Mouse (Mus musculus): ENCODE measurements around the gene Olfr328. TPM values are rescaled to one million over a fixed set of nuclear protein-coding genes. Genes with fewer than 3 reads are reported as not detected.
"Not testable (repeated sequence)": the region's sequence is repeated elsewhere in the genome, so short reads cannot be mapped to it uniquely, and the experiment has no call there.

Gene Olfr328
- under 1 TPM in 1 of 2 experiments, not detected in 1; 0.12 TPM for total RNA-seq (2021)

GRCm38 (mm10) chr11:58555536-58555935 lies at the start of gene Olfr328:
Gene Olfr328 (minus strand): TSS chr11:58555636.
- DNase-seq (ENCODE audit: extremely low spot score in 1 of 2, low spot score in 1 of 2), result no peak

GRCm38 (mm10) chr11:58605228-58605627 lies 49.8 kb upstream of the Olfr328 start:
- DNase-seq (ENCODE audit: extremely low spot score in 1 of 2, low spot score in 1 of 2), result no peak

GRCm38 (mm10) chr11:58604688-58605087 lies 49.3 kb upstream of the Olfr328 start:
- no peak for DNase-seq (ENCODE audit: extremely low spot score in 1 of 2, low spot score in 1 of 2)

- DNase-seq (ENCODE audit: extremely low spot score in 1 of 2, low spot score in 1 of 2), result no peak
Observed at GRCm38 (mm10) chr11:58602800-58603560, 47.5 kb upstream of the Olfr328 start.

- no peak for DNase-seq (ENCODE audit: extremely low spot score in 1 of 2, low spot score in 1 of 2)
Observed at GRCm38 (mm10) chr11:58602062-58602461, 46.6 kb upstream of the Olfr328 start.

- DNase-seq (ENCODE audit: extremely low spot score in 1 of 2, low spot score in 1 of 2), result no peak
Observed at GRCm38 (mm10) chr11:58597837-58598236, 42.4 kb upstream of the Olfr328 start.

GRCm38 (mm10) chr11:58594814-58595213 lies 39.4 kb upstream of the Olfr328 start, which contains the start of gene Olfr324:
Gene Olfr324 (plus strand): TSS chr11:58595114.
- no peak for DNase-seq (ENCODE audit: extremely low spot score in 1 of 2, low spot score in 1 of 2)

GRCm38 (mm10) chr11:58588620-58589250 lies 33.3 kb upstream of the Olfr328 start:
- no peak for DNase-seq (ENCODE audit: extremely low spot score in 1 of 2, low spot score in 1 of 2)

GRCm38 (mm10) chr11:58587898-58588348 lies 32.5 kb upstream of the Olfr328 start:
- peak; percentile 17 to 66 for DNase-seq (ENCODE audit: extremely low spot score in 1 of 2, low spot score in 1 of 2)

- DNase-seq (ENCODE audit: extremely low spot score in 1 of 2, low spot score in 1 of 2), result peak in 1 of 2 experiments; percentile 7
Observed at GRCm38 (mm10) chr11:58578636-58579035, 23.2 kb upstream of the Olfr328 start.

GRCm38 (mm10) chr11:58577430-58577829 lies 22.0 kb upstream of the Olfr328 start, which contains the start of gene Olfr325:
Gene Olfr325 (plus strand): TSS chr11:58577730.
- DNase-seq (ENCODE audit: extremely low spot score in 1 of 2, low spot score in 1 of 2), result no peak

- DNase-seq (ENCODE audit: extremely low spot score in 1 of 2, low spot score in 1 of 2), result no peak
Observed at GRCm38 (mm10) chr11:58570405-58570804, 15.0 kb upstream of the Olfr328 start, which contains the start of gene Olfr224. Gene Olfr224 (minus strand): TSS chr11:58570553.

- DNase-seq (ENCODE audit: extremely low spot score in 1 of 2, low spot score in 1 of 2), result no peak
Observed at GRCm38 (mm10) chr11:58546322-58546721, 9.1 kb downstream of the Olfr328 start, which contains the start of gene Olfr329-ps. Gene Olfr329-ps (minus strand): TSS chr11:58546422.

- not testable (repeated sequence) for DNase-seq (ENCODE audit: extremely low spot score in 1 of 2, low spot score in 1 of 2)
Observed at GRCm38 (mm10) chr11:58534736-58535135, 20.7 kb downstream of the Olfr328 start, which contains the start of gene Olfr330. Gene Olfr330 (minus strand): TSS chr11:58534836.

GRCm38 (mm10) chr11:58519756-58520155 lies 35.7 kb downstream of the Olfr328 start:
- DNase-seq (ENCODE audit: extremely low spot score in 1 of 2, low spot score in 1 of 2), result peak; percentile 9 to 11

GRCm38 (mm10) chr11:58518916-58519315 lies 36.5 kb downstream of the Olfr328 start:
- DNase-seq (ENCODE audit: extremely low spot score in 1 of 2, low spot score in 1 of 2), result peak; percentile 55 to 77

GRCm38 (mm10) chr11:58509058-58509457 lies 46.4 kb downstream of the Olfr328 start:
- not testable (repeated sequence) for DNase-seq (ENCODE audit: extremely low spot score in 1 of 2, low spot score in 1 of 2)

- DNase-seq (ENCODE audit: extremely low spot score in 1 of 2, low spot score in 1 of 2), result not testable (repeated sequence)
Observed at GRCm38 (mm10) chr11:58502472-58502871, 53.0 kb downstream of the Olfr328 start, which contains the start of gene Olfr331. Gene Olfr331 (minus strand): TSS chr11:58502572.

Data from layer of hippocampus, postnatal 25 days (tissue).